Mouse (Mus musculus) intestine, postnatal 0 days (tissue): ENCODE measurements at regions not wholly inside any gene's neighbourhood (a gene's known extent, or its start where the extent isn't known, plus 50 kb on each side); places are given as distances from the start of the nearest gene placed in this dataset.

Experiments used
- ATAC-seq: fragments of 200-750 bp; cut with Nextera tagmentation; 2 replicates; pipeline ENCODE4 v1.8.0; 2017; ENCODE audit warnings: mild to moderate bottlenecking, moderate TSS enrichment, moderate library complexity
- H3K27ac ChIP-seq: fragments of 300-500 bp; sonication (generic); 2 replicates; pipeline ENCODE4 v1.5.1; 2014; ENCODE audit warnings: mild to moderate bottlenecking, low read depth, low read length, moderate library complexity
- H3K27me3 ChIP-seq: fragments of 300-500 bp; sonication (generic); replicated peaks from 2 replicates; pipeline ENCODE4 v1.6.1; 2014; ENCODE audit warnings: low read length, mixed read lengths; ENCODE audit not compliant: control insufficient read depth, insufficient read depth
- H3K36me3 ChIP-seq: fragments of 300-500 bp; sonication (generic); 2 replicates; pipeline ENCODE4 v1.6.1; 2014; ENCODE audit warnings: mild to moderate bottlenecking, moderate library complexity; ENCODE audit not compliant: control insufficient read depth, insufficient read depth
- H3K4me1 ChIP-seq: fragments of 300-500 bp; sonication (generic); replicated peaks from 2 replicates; pipeline ENCODE4 v1.6.1; 2014; ENCODE audit warnings: antibody characterized with exemption, low read length, mixed read lengths; ENCODE audit not compliant: control insufficient read depth, insufficient read depth
- H3K4me2 ChIP-seq: fragments of 300-500 bp; sonication (generic); replicated peaks from 2 replicates; pipeline ENCODE4 v1.6.1; 2014; ENCODE audit warnings: low read depth, mild to moderate bottlenecking, moderate library complexity
- H3K4me3 ChIP-seq: fragments of 300-500 bp; sonication (generic); 2 replicates; pipeline ENCODE4 v1.5.1; 2014; ENCODE audit warnings: low read depth, low read length
- H3K9ac ChIP-seq: fragments of 300-500 bp; sonication (generic); 2 replicates; pipeline ENCODE4 v1.6.1; 2014; ENCODE audit warnings: mild to moderate bottlenecking, low read depth, low read length
- H3K9me3 ChIP-seq: fragments of 300-500 bp; sonication (generic); 2 replicates; pipeline ENCODE4 v1.6.1; 2016; ENCODE audit warnings: mixed run types; ENCODE audit not compliant: control insufficient read depth
- CTCF ChIP-seq: sonication (generic); IDR thresholded peaks from 2 replicates; pipeline ENCODE4 v1.5.1; 2016; ENCODE audit warnings: low read depth, mild to moderate bottlenecking, control low read depth, antibody characterized with exemption, moderate library complexity
- WGBS: fragments of 180-500 bp; shearing (Covaris S2); extraction: QIAGEN DNeasy Blood & Tissue Kit; methylation state at CpG from one replicate; pipeline ENCODE4 v1.1.7; 2014; 5-methylcytosine and 5-hydroxymethylcytosine counted together

DNA sequence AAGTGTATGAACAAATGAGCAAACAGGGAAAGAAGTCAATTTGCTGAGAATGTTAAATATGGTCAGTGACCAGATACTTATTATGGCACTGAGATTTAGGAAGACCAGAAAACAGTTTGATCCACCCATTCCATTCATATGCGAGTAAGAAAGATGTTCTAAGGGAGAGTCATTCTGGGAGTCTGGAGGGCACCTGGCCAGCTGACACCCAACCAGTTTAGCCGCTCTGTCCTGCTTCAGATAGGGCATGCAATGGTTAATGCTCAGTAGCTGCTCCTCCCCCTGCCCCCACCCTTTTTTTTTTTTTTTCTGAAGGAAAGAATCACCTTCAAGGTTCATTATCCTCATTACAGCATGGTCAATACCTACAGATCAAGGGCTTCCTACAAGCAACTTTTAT, 386.9 kb downstream of the Ipmk start:
- H3K36me3 ChIP-seq: no peaks in the 10 kb centered on the region
- no peak overlapping the region for H3K4me2 ChIP-seq
- no peak overlapping the region for H3K9ac ChIP-seq
- H3K4me1 ChIP-seq: no peaks in the 10 kb centered on the region
- H3K9me3 ChIP-seq: no peaks in the 10 kb centered on the region
- H3K27ac ChIP-seq: no peak overlapping the region
- ATAC-seq: no peak
- no peaks in the 10 kb centered on the region for H3K27me3 ChIP-seq
- no peak overlapping the region for H3K4me3 ChIP-seq
- no peak for TF ChIP-seq CTCF
- 73% methylated on average over 2 of the region's 2 CpGs for WGBS

DNA sequence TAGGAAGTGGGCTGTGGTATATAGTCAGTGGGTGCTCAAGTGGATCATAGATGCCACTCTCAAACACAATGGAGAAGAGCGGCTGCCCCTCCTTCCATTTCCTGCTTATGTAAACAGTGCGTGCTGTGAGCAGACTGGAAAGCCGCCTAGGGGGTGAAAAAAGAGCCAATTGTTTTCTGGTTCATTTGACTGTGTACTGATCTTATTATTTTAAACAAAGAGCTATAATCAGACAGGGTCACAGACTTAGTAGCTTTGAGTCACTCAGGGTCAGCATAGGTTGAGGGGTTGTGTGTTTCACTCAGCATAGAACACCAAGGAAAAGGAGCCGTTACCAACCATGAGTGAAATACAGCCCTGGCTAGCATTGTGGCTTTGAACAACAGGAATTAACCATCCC, 390.7 kb downstream of the Ipmk start:
- Histone ChIP-seq H3K4me2 (no peak overlapping the region), H3K27me3 (no peaks in the 10 kb centered on the region), H3K36me3 (no peaks in the 10 kb centered on the region), H3K27ac (no peak overlapping the region), H3K4me3 (no peak overlapping the region), H3K9me3 (no peaks in the 10 kb centered on the region), H3K9ac (no peak overlapping the region), H3K4me1 (no peaks in the 10 kb centered on the region)
- no peak for TF ChIP-seq CTCF
- ATAC-seq: no peak
- 17% methylated on average over 4 of the region's 4 CpGs for WGBS

DNA sequence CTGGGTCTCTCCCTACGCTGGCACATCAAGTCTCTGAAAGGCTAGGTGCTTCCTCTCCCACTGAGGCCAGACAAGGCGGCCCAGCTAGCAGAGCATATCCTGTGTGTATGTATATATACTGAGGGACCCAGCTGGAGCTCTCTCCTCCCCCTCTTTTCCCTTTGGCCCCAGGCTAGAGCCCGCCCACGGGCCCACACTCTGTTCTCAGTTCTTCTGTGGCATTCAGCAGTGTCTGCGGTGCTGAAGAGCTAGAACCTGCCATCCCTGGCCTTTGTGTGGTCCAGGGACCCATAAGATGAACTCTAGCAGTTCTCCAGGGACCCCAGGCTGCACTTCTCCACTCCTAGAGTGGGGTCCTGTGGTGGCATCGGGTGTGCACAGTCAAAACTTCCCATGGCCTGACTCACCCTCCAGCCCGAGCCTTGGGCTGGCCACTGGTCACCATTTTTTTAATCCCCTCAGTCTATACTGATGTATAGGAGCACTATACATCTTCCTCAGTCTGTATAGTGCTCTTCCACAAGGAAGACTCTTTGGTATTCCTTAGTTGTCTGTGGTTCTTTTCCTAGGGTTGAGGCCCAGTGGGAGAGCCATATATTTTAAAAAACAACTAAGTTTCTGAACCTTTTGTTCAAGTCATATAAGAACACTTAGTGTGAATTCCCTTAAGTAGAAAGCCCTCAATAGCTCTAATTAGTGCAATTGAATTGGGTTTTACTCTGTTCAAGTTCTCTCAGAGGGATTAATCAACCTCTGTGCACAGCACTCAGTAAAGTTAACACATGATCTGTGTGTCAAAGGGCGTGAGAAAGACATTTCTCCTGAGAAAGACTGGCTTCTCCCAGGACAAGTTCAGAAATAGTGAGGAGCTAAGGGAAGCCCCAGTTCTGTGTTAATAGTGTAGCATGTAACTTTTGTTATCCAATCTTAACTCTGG, 401.3 kb downstream of the Ipmk start:
- Histone ChIP-seq H3K27me3 (no peaks in the 10 kb centered on the region), H3K4me2 (no peak overlapping the region), H3K36me3 (no peaks in the 10 kb centered on the region), H3K9me3 (no peaks in the 10 kb centered on the region), H3K9ac (no peak overlapping the region), H3K4me3 (no peak overlapping the region), H3K4me1 (no peaks in the 10 kb centered on the region), H3K27ac (no peak overlapping the region)
- 76% methylated on average over 8 of the region's 8 CpGs for WGBS
- no peak for ATAC-seq
- no peak for TF ChIP-seq CTCF

DNA sequence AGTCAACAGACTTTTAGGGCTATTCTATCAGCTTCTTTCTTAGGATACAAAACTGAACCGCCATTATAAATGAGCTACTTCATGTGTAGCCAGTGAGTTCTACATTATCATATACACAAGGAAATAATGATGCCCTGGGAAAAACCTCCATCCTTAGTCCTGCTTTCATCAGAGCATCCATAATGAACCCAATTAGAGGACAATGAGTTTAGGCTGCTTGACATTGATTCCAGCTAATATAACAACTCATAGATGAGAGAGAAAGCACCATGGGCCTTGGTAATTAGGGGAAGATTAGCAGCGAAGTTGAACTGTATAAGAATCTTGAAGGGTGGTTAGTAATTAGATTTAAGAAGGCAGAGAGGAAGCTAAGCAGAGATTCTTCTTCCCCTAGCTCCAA, 405.7 kb downstream of the Ipmk start:
- Histone ChIP-seq H3K27ac (no peak overlapping the region), H3K36me3 (no peaks in the 10 kb centered on the region), H3K27me3 (no peaks in the 10 kb centered on the region), H3K9ac (no peak overlapping the region), H3K9me3 (no peaks in the 10 kb centered on the region), H3K4me2 (no peak overlapping the region), H3K4me1 (no peaks in the 10 kb centered on the region), H3K4me3 (no peak overlapping the region)
- 79% methylated on average over 2 of the region's 2 CpGs for WGBS
- no peak for ATAC-seq
- no peak for TF ChIP-seq CTCF

DNA sequence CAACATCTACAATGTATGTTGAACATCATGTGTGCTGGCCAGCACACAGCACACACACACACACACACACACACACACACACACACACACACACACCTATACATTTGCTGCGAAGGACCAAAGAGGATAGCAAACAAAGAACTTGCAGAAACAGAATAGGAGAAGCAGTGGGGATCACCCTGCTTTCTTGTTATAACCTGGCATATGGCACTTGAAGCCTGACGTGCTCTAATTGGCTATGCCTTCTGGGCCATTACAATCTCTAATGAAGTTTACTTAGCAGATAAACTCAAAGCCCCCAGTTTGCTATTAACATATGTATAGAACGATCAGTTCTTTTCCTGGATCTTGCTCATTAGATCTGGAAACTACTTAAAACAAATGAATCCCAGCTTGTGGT, 407.2 kb downstream of the Ipmk start:
- no peak for TF ChIP-seq CTCF
- WGBS: 52% methylated on average over 3 of the region's 3 CpGs

DNA sequence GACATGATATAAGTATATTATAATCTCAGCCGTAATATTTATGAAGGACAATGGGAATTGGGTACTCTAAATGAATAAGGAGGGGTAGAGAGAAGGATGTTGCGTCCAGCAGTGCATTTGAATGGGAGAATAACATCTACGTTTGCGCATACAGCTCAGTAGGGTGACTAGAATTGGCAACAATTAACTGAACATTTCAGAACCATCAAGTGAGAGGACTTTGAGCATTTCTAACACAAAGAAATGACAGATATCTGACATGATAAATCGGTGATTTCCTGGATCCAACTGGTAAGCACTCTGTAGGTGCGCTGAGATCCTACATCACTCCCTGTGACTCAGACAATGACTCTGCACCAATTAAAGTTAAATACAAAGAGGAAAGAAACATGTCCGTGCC, 431.3 kb downstream of the Ipmk start:
- no peaks in the 10 kb centered on the region for H3K9me3 ChIP-seq
- ATAC-seq: no peak
- no peak overlapping the region for H3K9ac ChIP-seq
- WGBS: 89% methylated on average over 7 of the region's 7 CpGs
- H3K27ac ChIP-seq: no peak overlapping the region
- H3K4me2 ChIP-seq: no peak overlapping the region
- H3K27me3 ChIP-seq: no peaks in the 10 kb centered on the region
- no peaks in the 10 kb centered on the region for H3K4me1 ChIP-seq
- H3K4me3 ChIP-seq: no peak overlapping the region
- TF ChIP-seq CTCF: no peak
- no peaks in the 10 kb centered on the region for H3K36me3 ChIP-seq

More for the DNA sequence above, 407.2 kb downstream of the Ipmk start:
- Histone ChIP-seq H3K9ac (no peak overlapping the region), H3K4me1 (no peaks in the 10 kb centered on the region), H3K4me2 (no peak overlapping the region), H3K36me3 (no peaks in the 10 kb centered on the region), H3K9me3 (no peaks in the 10 kb centered on the region), H3K27ac (no peak overlapping the region), H3K27me3 (no peaks in the 10 kb centered on the region), H3K4me3 (no peak overlapping the region)
- no peak for ATAC-seq

DNA sequence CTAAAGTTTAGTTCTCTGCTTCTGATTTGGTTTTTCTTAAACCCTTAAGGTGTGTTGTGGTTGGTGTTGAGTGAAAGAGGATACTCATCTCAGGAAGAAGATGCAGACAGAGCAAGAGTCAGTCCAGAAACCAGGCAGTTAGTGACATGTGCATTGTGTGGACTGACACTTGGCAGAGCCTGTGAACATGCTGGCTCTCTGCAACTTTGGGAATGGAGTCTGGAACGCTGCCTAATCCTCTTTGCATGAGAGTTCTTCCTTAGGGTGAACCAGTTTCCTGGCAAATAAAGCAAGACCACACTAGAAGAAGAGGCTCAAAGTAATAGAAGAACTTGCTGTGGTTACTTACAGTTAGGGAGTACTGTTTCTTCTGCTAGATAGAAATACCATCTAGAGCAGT, 441.7 kb downstream of the Ipmk start:
- Histone ChIP-seq H3K4me1 (no peaks in the 10 kb centered on the region), H3K27me3 (no peaks in the 10 kb centered on the region), H3K4me3 (no peak overlapping the region), H3K36me3 (no peaks in the 10 kb centered on the region), H3K9ac (no peak overlapping the region), H3K27ac (no peak overlapping the region), H3K4me2 (no peak overlapping the region), H3K9me3 (no peaks in the 10 kb centered on the region)
- no peak for TF ChIP-seq CTCF
- WGBS: 51% methylated on average over 1 of the region's 1 CpGs
- ATAC-seq: no peak
